Mouse (Mus musculus): ENCODE measurements around the gene Smpdl3b. TPM values are rescaled to one million over a fixed set of nuclear protein-coding genes. Genes with fewer than 3 reads are reported as not detected.

Gene Smpdl3b
- total and polyA plus RNA-seq, 2 experiments from 2014 or later: 0.11 to 1.7 TPM

DNA sequence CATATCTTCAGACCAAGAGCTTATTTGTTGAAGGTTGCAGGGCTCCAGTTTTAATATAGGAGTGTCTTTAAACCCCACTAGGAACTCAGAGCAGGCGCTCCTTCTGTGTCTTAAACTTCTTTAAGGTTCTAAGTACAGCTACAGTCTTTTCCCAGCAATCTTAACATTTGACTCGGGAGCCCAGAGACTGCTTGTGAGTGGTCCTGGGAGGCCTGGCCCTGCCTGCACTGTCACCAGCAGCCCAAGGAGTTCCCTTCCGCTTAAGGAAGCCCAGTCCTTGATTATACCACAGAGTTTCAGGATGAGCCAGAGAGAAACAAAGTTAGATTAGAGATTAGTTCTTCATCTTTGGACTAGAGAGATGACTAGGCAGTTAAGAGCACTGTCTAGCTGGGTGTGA is 63.7 kb downstream of the Smpdl3b start:
- Histone ChIP-seq H3K4me1 (ENCODE audit: control insufficient read depth, insufficient read depth) (no peaks in the 10 kb centered on the region), H3K36me3 (replicated peaks; ENCODE audit: control insufficient read depth, insufficient read depth, low read length) (peaks cover 66% of the 10 kb centered on the region), H3K4me3 (ENCODE audit: low read depth, low read length) (no peak overlapping the region), H3K9me3 (replicated peaks; ENCODE audit: control insufficient read depth, low read length) (no peaks in the 10 kb centered on the region), H3K4me2 (ENCODE audit: low read depth, low read length) (no peak overlapping the region), H3K27ac (ENCODE audit: low read depth) (no peak overlapping the region), H3K9ac (replicated peaks; ENCODE audit: low read depth, low read length) (no peak overlapping the region), H3K27me3 (ENCODE audit: control insufficient read depth, insufficient read depth, low read length) (no peaks in the 10 kb centered on the region)
- no peak for TF ChIP-seq EP300 (IDR thresholded peaks at IDR 0.05; ENCODE audit: low read depth)
- no peak for TF ChIP-seq CTCF (IDR thresholded peaks at IDR 0.05; ENCODE audit: low read depth)
- ATAC-seq (ENCODE audit: insufficient read depth, low read depth): no peak
- WGBS: 91% methylated on average over 3 of the region's 3 CpGs
- no peak for DNase-seq (ENCODE audit: low spot score)

GRCm38 (mm10) chr4:132689634-132690033 is 67.4 kb downstream of the Smpdl3b start:
- DNase-seq (ENCODE audit: low spot score) (no peak), ATAC-seq (ENCODE audit: insufficient read depth, low read depth) (no peak)
- Histone ChIP-seq H3K9ac (replicated peaks; ENCODE audit: low read depth, low read length) (no peak overlapping the region), H3K27ac (ENCODE audit: low read depth) (no peak overlapping the region), H3K4me2 (ENCODE audit: low read depth, low read length) (no peak overlapping the region), H3K4me1 (ENCODE audit: control insufficient read depth, insufficient read depth) (no peaks in the 10 kb centered on the region), H3K4me3 (ENCODE audit: low read depth, low read length) (no peak overlapping the region), H3K36me3 (replicated peaks; ENCODE audit: control insufficient read depth, insufficient read depth, low read length) (peaks cover 55% of the 10 kb centered on the region), H3K9me3 (replicated peaks; ENCODE audit: control insufficient read depth, low read length) (no peaks in the 10 kb centered on the region), H3K27me3 (ENCODE audit: control insufficient read depth, insufficient read depth, low read length) (no peaks in the 10 kb centered on the region)
- WGBS: 62% methylated on average over 2 of the region's 2 CpGs
- TF ChIP-seq CTCF (IDR thresholded peaks at IDR 0.05; ENCODE audit: low read depth) (no peak), EP300 (IDR thresholded peaks at IDR 0.05; ENCODE audit: low read depth) (no peak)

Other genes with a start within 250 kb of the Smpdl3b start
- 6.2 and 8.9 TPM in 2 replicates for gene Sesn2, start 246.8 kb downstream of the Smpdl3b start, total RNA-seq (2014; rRNA removed; ENCODE audit: low replicate concordance)
- 5.0 and 5.2 TPM in 2 replicates for gene Sesn2, start 246.8 kb downstream of the Smpdl3b start, polyA plus RNA-seq (2015; fragmentation: Nextera tagmentation; extraction: Ambion mirVana)
- gene Atpif1, start 223.6 kb downstream of the Smpdl3b start, total RNA-seq (2014; rRNA removed; ENCODE audit: low replicate concordance): 340 and 524 TPM in 2 replicates
- 2,178 and 2,289 TPM in 2 replicates for gene Atpif1, start 223.6 kb downstream of the Smpdl3b start, polyA plus RNA-seq (2015; fragmentation: Nextera tagmentation; extraction: Ambion mirVana)
- 64.0 and 104 TPM in 2 replicates for gene Dnajc8, start 221.7 kb downstream of the Smpdl3b start, total RNA-seq (2014; rRNA removed; ENCODE audit: low replicate concordance)
- gene Dnajc8, start 221.7 kb downstream of the Smpdl3b start, polyA plus RNA-seq (2015; fragmentation: Nextera tagmentation; extraction: Ambion mirVana): 94.1 and 96.2 TPM in 2 replicates
- 0.08 and 1.5 TPM in 2 replicates for gene Ptafr, start 193.2 kb downstream of the Smpdl3b start, total RNA-seq (2014; rRNA removed; ENCODE audit: low replicate concordance)
- gene Ptafr, start 193.2 kb downstream of the Smpdl3b start, polyA plus RNA-seq (2015; fragmentation: Nextera tagmentation; extraction: Ambion mirVana): 0.61 and 0.71 TPM in 2 replicates
- 22.7 and 54.6 TPM in 2 replicates for gene Eya3, start 118.3 kb downstream of the Smpdl3b start, total RNA-seq (2014; rRNA removed; ENCODE audit: low replicate concordance)
- 14.0 and 14.5 TPM in 2 replicates for gene Eya3, start 118.3 kb downstream of the Smpdl3b start, polyA plus RNA-seq (2015; fragmentation: Nextera tagmentation; extraction: Ambion mirVana)
- gene Xkr8, start 24.7 kb downstream of the Smpdl3b start, total RNA-seq (2014; rRNA removed; ENCODE audit: low replicate concordance): 0.53 and 0.54 TPM in 2 replicates
- 2.1 and 3.0 TPM in 2 replicates for gene Xkr8, start 24.7 kb downstream of the Smpdl3b start, polyA plus RNA-seq (2015; fragmentation: Nextera tagmentation; extraction: Ambion mirVana)
- gene Rpa2, start 11.1 kb upstream of the Smpdl3b start, total RNA-seq (2014; rRNA removed; ENCODE audit: low replicate concordance): 26.1 and 56.1 TPM in 2 replicates
- 32.0 and 35.0 TPM in 2 replicates for gene Rpa2, start 11.1 kb upstream of the Smpdl3b start, polyA plus RNA-seq (2015; fragmentation: Nextera tagmentation; extraction: Ambion mirVana)
- 0.73 and 1.2 TPM in 2 replicates for gene Themis2, start 39.1 kb upstream of the Smpdl3b start, total RNA-seq (2014; rRNA removed; ENCODE audit: low replicate concordance)
- gene Themis2, start 39.1 kb upstream of the Smpdl3b start, polyA plus RNA-seq (2015; fragmentation: Nextera tagmentation; extraction: Ambion mirVana): 0.78 and 1.1 TPM in 2 replicates
- 36.6 and 46.2 TPM in 2 replicates for gene Ppp1r8, start 85.9 kb upstream of the Smpdl3b start, total RNA-seq (2014; rRNA removed; ENCODE audit: low replicate concordance)
- gene Ppp1r8, start 85.9 kb upstream of the Smpdl3b start, polyA plus RNA-seq (2015; fragmentation: Nextera tagmentation; extraction: Ambion mirVana): 17.2 and 17.3 TPM in 2 replicates
- 59.7 and 65.9 TPM in 2 replicates for gene Stx12, start 127.3 kb upstream of the Smpdl3b start, total RNA-seq (2014; rRNA removed; ENCODE audit: low replicate concordance)
- gene Stx12, start 127.3 kb upstream of the Smpdl3b start, polyA plus RNA-seq (2015; fragmentation: Nextera tagmentation; extraction: Ambion mirVana): 46.3 and 48.5 TPM in 2 replicates
- 19.7 and 20.7 TPM in 2 replicates for gene Fam76a, start 165.3 kb upstream of the Smpdl3b start, total RNA-seq (2014; rRNA removed; ENCODE audit: low replicate concordance)
- gene Fam76a, start 165.3 kb upstream of the Smpdl3b start, polyA plus RNA-seq (2015; fragmentation: Nextera tagmentation; extraction: Ambion mirVana): 39.6 and 44.4 TPM in 2 replicates
- 0.04 and 0.19 TPM in 2 replicates for gene Fgr, start 216.8 kb upstream of the Smpdl3b start, total RNA-seq (2014; rRNA removed; ENCODE audit: low replicate concordance)
- gene Fgr, start 216.8 kb upstream of the Smpdl3b start, polyA plus RNA-seq (2015; fragmentation: Nextera tagmentation; extraction: Ambion mirVana): 0.31 and 0.37 TPM in 2 replicates

Data from heart, postnatal 0 days (tissue).